Mouse (Mus musculus) C2C12 (cell line): ENCODE data around the gene Osbpl3. TPM values are rescaled to one million over a fixed set of nuclear protein-coding genes. Genes with fewer than 3 reads are reported as not detected.

ENCODE experiments used
- H3K27me3 ChIP-seq: one replicate; pipeline ENCODE4 v1.6.1; 2011; ENCODE audit not compliant: control insufficient read depth, insufficient read depth, insufficient read length
- H3K36me3 ChIP-seq: one replicate; pipeline ENCODE4 v1.6.1; 2011; ENCODE audit not compliant: control insufficient read depth, insufficient read depth
- H3K4me3 ChIP-seq: one replicate; pipeline ENCODE4 v1.5.1; 2011; ENCODE audit warnings: mild to moderate bottlenecking, control low read depth; ENCODE audit not compliant: poor library complexity, insufficient read depth, severe bottlenecking
- H3K79me2 ChIP-seq: one replicate; pipeline ENCODE4 v1.6.1; 2011; ENCODE audit not compliant: control insufficient read depth, insufficient read depth
- H3K79me3 ChIP-seq: one replicate; pipeline ENCODE4 v1.6.1; 2011; ENCODE audit warnings: low read depth, control low read depth
- H3ac ChIP-seq: one replicate; pipeline ENCODE3; 2011; ENCODE audit warnings: low read depth; ENCODE audit not compliant: control insufficient read depth, insufficient read length
- CEBPB ChIP-seq: IDR thresholded peaks from one replicate; pipeline ENCODE4 v1.6.1; 2011; ENCODE audit warnings: low read depth, mild to moderate bottlenecking, control low read depth, moderate library complexity
- CTCF ChIP-seq: IDR thresholded peaks from one replicate; pipeline ENCODE4 v1.5.1; 2011; ENCODE audit not compliant: control insufficient read depth, insufficient read depth, insufficient read length
- FOSL1 ChIP-seq: IDR thresholded peaks from one replicate; pipeline ENCODE4 v1.8.0; 2011; ENCODE audit warnings: mild to moderate bottlenecking, low read length; ENCODE audit not compliant: poor library complexity, insufficient read depth, severe bottlenecking
- MAX ChIP-seq: IDR thresholded peaks from one replicate; pipeline ENCODE4 v1.6.1; 2011; ENCODE audit warnings: mild to moderate bottlenecking, control low read depth
- MYOD1 ChIP-seq: IDR thresholded peaks from one replicate; pipeline ENCODE4 v1.6.1; 2011; ENCODE audit warnings: low read depth; ENCODE audit not compliant: control insufficient read depth, insufficient read length
- MYOG ChIP-seq: IDR thresholded peaks from one replicate; pipeline ENCODE4 v1.6.1; 2011; ENCODE audit not compliant: control insufficient read depth, insufficient read length; ENCODE audit errors: extremely low read depth
- USF1 ChIP-seq: IDR thresholded peaks from one replicate; pipeline ENCODE4 v1.6.1; 2011; ENCODE audit warnings: low read depth, mild to moderate bottlenecking, control low read depth, moderate library complexity
- polyA plus RNA-seq: library from polyadenylated mRNA; unstranded; fragments of >200 nt; fragmentation: generic; extraction: Trizol; gene quantifications from one replicate; pipeline ENCODE4 v1.2.1, GENCODE M21; 2012; ENCODE audit warnings: missing spikeins

Osbpl3 gene
- polyA plus RNA-seq, 1 experiment = 17.6 TPM

- no peak overlapping the region for H3ac ChIP-seq
- H3K79me2 ChIP-seq = no peaks in the 10 kb centered on the region
- H3K36me3 ChIP-seq = peaks cover 29% of the 10 kb centered on the region
- no peaks in the 10 kb centered on the region for H3K27me3 ChIP-seq
- no peaks in the 10 kb centered on the region for H3K79me3 ChIP-seq
- H3K4me3 ChIP-seq = no peak overlapping the region
- TF ChIP-seq MAX = no peak
- TF ChIP-seq MYOD1 = no peak
- TF ChIP-seq CTCF = peak; percentile 1
- TF ChIP-seq CEBPB = no peak
- peak; percentile 16 for TF ChIP-seq USF1
- no peak for TF ChIP-seq FOSL1
- no peak for TF ChIP-seq MYOG
Measured at GRCm38 (mm10) chr6:50309019-50309418, 147.0 kb downstream of the Osbpl3 start.

DNA sequence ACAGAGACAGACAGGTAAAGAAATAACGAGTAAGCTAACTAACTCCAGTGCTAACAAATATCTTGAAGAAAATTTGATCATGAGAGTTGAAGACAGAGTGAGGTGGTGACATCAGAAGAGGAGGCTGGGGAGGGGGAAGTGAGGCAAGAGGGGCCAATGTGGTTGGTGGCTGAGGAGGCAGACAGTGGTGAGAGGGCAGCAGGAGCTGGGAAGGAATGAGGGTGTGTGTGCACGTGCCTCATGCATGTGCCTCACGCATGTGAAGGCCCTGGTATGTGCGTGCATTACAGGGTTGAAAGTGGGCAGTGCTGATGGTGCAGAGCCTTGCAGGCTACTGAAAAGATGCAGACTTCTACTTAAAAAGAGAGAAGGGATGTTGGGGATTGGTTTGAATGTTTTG, 149.4 kb downstream of the Osbpl3 start:
- TF ChIP-seq MYOD1 (no peak), FOSL1 (no peak), CTCF (no peak), MYOG (no peak), MAX (no peak)
- Histone ChIP-seq H3K27me3 (no peaks in the 10 kb centered on the region), H3K79me3 (no peaks in the 10 kb centered on the region), H3K4me3 (no peak overlapping the region), H3ac (no peak overlapping the region), H3K36me3 (peaks cover 44% of the 10 kb centered on the region), H3K79me2 (no peaks in the 10 kb centered on the region)

DNA sequence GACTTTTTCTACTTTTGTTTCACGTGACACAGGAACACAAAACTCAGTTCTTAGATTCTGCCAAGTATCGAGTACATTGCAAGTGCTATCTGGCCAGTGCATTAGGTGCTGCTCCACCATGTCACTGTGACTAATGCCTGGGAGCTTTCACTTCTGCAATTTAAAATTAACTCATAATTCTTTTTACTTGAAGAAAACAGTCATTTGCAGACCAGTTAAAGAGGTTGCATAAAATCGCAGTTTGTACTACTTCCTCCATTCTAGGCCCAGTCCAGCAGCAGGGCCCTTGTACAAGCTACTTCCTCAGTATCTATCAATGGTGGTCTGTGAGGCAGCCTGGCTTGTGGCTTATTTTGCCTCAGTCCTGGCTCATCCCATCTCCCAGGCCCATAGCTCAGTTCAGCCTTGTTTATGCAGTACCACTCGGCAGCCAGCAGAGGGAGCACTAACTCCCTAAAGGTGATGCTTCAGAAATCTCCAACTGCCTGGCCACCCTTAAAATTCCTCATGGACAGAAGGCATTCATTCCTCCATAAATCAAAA, 151.0 kb downstream of the Osbpl3 start:
- Histone ChIP-seq H3K4me3 (no peak overlapping the region), H3ac (no peak overlapping the region), H3K27me3 (no peaks in the 10 kb centered on the region), H3K79me2 (no peaks in the 10 kb centered on the region), H3K36me3 (peaks cover 51% of the 10 kb centered on the region), H3K79me3 (no peaks in the 10 kb centered on the region)
- peak; percentile 81 for TF ChIP-seq CTCF
- TF ChIP-seq MAX = no peak
- TF ChIP-seq USF1 = no peak
- no peak for TF ChIP-seq MYOG
- no peak for TF ChIP-seq FOSL1

GRCm38 (mm10) chr6:50301121-50301520, 154.9 kb downstream of the Osbpl3 start:
- Histone ChIP-seq H3K79me2 (no peaks in the 10 kb centered on the region), H3K79me3 (no peaks in the 10 kb centered on the region), H3ac (no peak overlapping the region), H3K36me3 (peaks cover 51% of the 10 kb centered on the region), H3K4me3 (no peak overlapping the region), H3K27me3 (no peaks in the 10 kb centered on the region)
- TF ChIP-seq CTCF (no peak), FOSL1 (no peak), USF1 (no peak), MYOD1 (no peak), MAX (no peak), MYOG (no peak), CEBPB (no peak)

- H3ac ChIP-seq = no peak overlapping the region
- peaks cover 46% of the 10 kb centered on the region for H3K36me3 ChIP-seq
- H3K4me3 ChIP-seq = no peak overlapping the region
- no peaks in the 10 kb centered on the region for H3K27me3 ChIP-seq
- TF ChIP-seq CTCF = no peak
- TF ChIP-seq MAX = no peak
- TF ChIP-seq USF1 = no peak
- no peak for TF ChIP-seq MYOG
- no peak for TF ChIP-seq FOSL1
- no peak for TF ChIP-seq CEBPB
- TF ChIP-seq MYOD1 = no peak
- H3K79me2 ChIP-seq = no peaks in the 10 kb centered on the region
- H3K79me3 ChIP-seq = no peaks in the 10 kb centered on the region
Measured at GRCm38 (mm10) chr6:50300622-50301021, 155.4 kb downstream of the Osbpl3 start.

DNA sequence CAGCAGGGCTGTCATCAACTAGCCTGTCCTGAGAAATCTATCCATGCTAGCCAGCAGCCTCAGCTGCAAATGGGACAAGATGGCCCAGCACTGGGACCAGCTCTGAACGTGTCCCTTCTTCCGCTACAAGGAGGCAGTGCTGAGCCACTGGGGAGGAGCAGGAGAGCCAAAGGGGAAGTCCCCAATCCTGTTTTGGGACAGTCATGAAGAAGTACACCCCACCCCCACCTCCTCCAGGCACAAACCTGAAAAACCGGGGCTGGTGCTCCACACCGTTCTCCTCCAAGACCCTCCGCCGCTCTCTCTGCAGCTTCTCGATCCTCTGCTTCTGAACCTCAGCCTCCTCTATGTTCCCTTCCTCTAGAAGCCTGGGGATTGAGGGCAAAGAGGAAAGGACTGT, 156.9 kb downstream of the Osbpl3 start:
- Histone ChIP-seq H3K36me3 (peaks cover 39% of the 10 kb centered on the region), H3K79me3 (no peaks in the 10 kb centered on the region), H3K4me3 (no peak overlapping the region), H3K27me3 (no peaks in the 10 kb centered on the region), H3ac (no peak overlapping the region), H3K79me2 (no peaks in the 10 kb centered on the region)
- TF ChIP-seq CTCF = no peak
- TF ChIP-seq FOSL1 = no peak
- no peak for TF ChIP-seq MYOD1
- no peak for TF ChIP-seq MAX
- no peak for TF ChIP-seq USF1
- no peak for TF ChIP-seq MYOG
- TF ChIP-seq CEBPB = no peak
